ENCODE assay signal across 19 mouse cellular contexts in the genomic region with DNA sequence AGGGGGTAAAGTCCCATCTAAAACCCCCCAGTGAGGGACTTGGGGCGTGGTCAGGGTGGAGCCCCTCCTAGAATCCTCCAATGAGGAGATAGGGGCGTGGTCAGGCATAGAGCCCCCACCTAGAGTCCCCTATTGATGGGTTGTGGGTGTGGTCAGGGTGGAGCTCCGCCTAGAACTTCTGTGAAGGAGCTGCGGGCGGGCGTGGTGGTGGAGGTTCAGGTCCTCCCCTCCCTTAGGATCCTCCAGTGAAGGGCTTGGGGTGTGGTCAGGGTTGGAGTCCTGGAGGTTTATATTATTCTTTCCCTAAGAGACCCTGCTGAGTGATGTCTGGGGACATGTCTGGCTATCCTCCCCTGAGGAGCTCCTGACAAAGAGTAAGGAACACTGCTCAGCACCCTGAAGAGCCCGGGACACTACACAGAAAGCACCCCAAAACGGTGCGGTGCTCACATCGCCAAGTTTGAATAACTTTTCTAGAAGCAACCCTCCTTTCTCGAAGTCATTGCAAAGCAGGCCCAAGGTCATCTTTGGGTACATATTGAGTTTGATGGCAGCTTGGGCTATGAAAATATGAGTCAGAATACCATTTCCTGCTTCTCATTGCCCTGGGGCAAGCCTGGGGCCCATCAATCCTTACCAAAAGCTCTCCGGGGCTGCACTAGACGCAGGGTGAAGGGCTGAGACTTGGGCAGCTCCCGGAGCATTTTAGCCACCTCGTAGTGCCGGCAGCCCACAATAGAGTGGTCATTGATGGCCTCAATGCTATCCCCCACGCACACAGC. TPM values are rescaled to one million over a fixed set of nuclear protein-coding genes. Genes with fewer than 3 reads are reported as not detected.
DNase-seq lines count a peak whose midpoint lies in the region; ATAC-seq and TF ChIP-seq lines count a peak whose summit lies in the region.
"Had no signal": no experiment of that assay in that cellular context is flagged by ENCODE, and none has a peak within 500 bp of the region (broad histone marks: within the 10 kb centered on the region; RNA-seq: fewer than 3 reads in every experiment).

No protein-coding gene starts in this region.

- H3K4me3 ChIP-seq in liver, postnatal 0 days (ENCODE audit: low read depth, low read length), result no peak overlapping the region
- H3K4me3 ChIP-seq in ES-Bruce4 (ENCODE audit: low read depth, low read length), result no peak overlapping the region
- no peak overlapping the region for H3K4me3 ChIP-seq in liver, embryonic 16.5 days (ENCODE audit: low read depth, low read length)
- no peak overlapping the region for H3K4me3 ChIP-seq in kidney, embryonic 15.5 days (replicated peaks)
- H3K4me3 ChIP-seq: embryonic facial prominence, embryonic 10.5 days; forebrain, embryonic 12.5 days; limb, embryonic 15.5 days; stomach, embryonic 15.5 days had no signal

- H3K27me3 ChIP-seq in liver, postnatal 0 days (ENCODE audit: insufficient read depth, low read length), result peaks cover 35% of the 10 kb centered on the region
- H3K27me3 ChIP-seq in ES-Bruce4 (ENCODE audit: control insufficient read depth, insufficient read depth, low read length, poor library complexity, severe bottlenecking), result peaks cover 7% of the 10 kb centered on the region
- H3K27me3 ChIP-seq in liver, embryonic 16.5 days (ENCODE audit: control insufficient read depth, insufficient read depth, low read depth, low read length), result peaks cover 49% of the 10 kb centered on the region
- peaks cover 63% of the 10 kb centered on the region for H3K27me3 ChIP-seq in kidney, embryonic 15.5 days

- no peaks in the 10 kb centered on the region for H3K36me3 ChIP-seq in liver, postnatal 0 days (replicated peaks; ENCODE audit: insufficient read depth, low read length)
- H3K36me3 ChIP-seq in ES-Bruce4 (ENCODE audit: control insufficient read depth, insufficient read depth, low read length, poor library complexity, severe bottlenecking), result no peaks in the 10 kb centered on the region
- no peaks in the 10 kb centered on the region for H3K36me3 ChIP-seq in liver, embryonic 16.5 days (ENCODE audit: control insufficient read depth, insufficient read depth)
- 0 out of 2 replicates have a peak, but pooled peaks cover 4% of the 10 kb centered on the region for H3K36me3 ChIP-seq in kidney, embryonic 15.5 days
- H3K36me3 ChIP-seq: stomach, embryonic 15.5 days had no signal

- TF ChIP-seq EP300 in liver, postnatal 0 days (IDR thresholded peaks at IDR 0.05; ENCODE audit: low read depth), result no peak
- TF ChIP-seq EP300 in ES-Bruce4 (IDR thresholded peaks at IDR 0.05; ENCODE audit: insufficient read depth, low read depth, low read length), result peak; percentile 7; the same call in 1 of the 2 replicates

- no peaks in the 10 kb centered on the region for H3K9me3 ChIP-seq in liver, postnatal 0 days (ENCODE audit: low read length)
- no peaks in the 10 kb centered on the region for H3K9me3 ChIP-seq in ES-Bruce4 (replicated peaks; ENCODE audit: control insufficient read depth, insufficient read depth, low read length, poor library complexity, severe bottlenecking)
- no peaks in the 10 kb centered on the region for H3K9me3 ChIP-seq in liver, embryonic 16.5 days (replicated peaks; ENCODE audit: control insufficient read depth, low read length)
- no peaks in the 10 kb centered on the region for H3K9me3 ChIP-seq in kidney, embryonic 15.5 days (replicated peaks)
- H3K9me3 ChIP-seq: embryonic facial prominence, embryonic 10.5 days; forebrain, embryonic 12.5 days; limb, embryonic 15.5 days; stomach, embryonic 15.5 days had no signal

- H3K4me2 ChIP-seq in liver, postnatal 0 days (ENCODE audit: low read depth, low read length), result no peak overlapping the region
- no peak overlapping the region for H3K4me2 ChIP-seq in liver, embryonic 16.5 days (ENCODE audit: low read depth, low read length)
- no peak overlapping the region; the same call in 1 of the 2 replicates for H3K4me2 ChIP-seq in kidney, embryonic 15.5 days
- H3K4me2 ChIP-seq: forebrain, embryonic 12.5 days; limb, embryonic 15.5 days; stomach, embryonic 15.5 days had no signal

- DNase-seq in liver, result peak; percentile 76
- no peak for DNase-seq in liver, postnatal 0 days
- DNase-seq in ZHBTc4 (ENCODE audit: low read depth, low spot score), result peak; percentile 94
- DNase-seq in layer of hippocampus, adult 8-10 months (ENCODE audit: low spot score in 2 of 2), result no peak
- DNase-seq: adrenal gland, adult 8-10 months; layer of hippocampus, postnatal 36 days had no signal

- no peak for TF ChIP-seq CTCF in liver, postnatal 0 days (IDR thresholded peaks at IDR 0.05; ENCODE audit: low read depth)
- TF ChIP-seq CTCF in ES-Bruce4 (IDR thresholded peaks at IDR 0.05; ENCODE audit: low read depth, low read length), result no peak

- TF ChIP-seq POLR2A in ES-Bruce4 (IDR thresholded peaks at IDR 0.05; ENCODE audit: insufficient read depth, low read length), result no peak

- H3K4me1 ChIP-seq in liver, postnatal 0 days (ENCODE audit: insufficient read depth), result peaks cover 5% of the 10 kb centered on the region; the same call in 1 of the 2 replicates
- H3K4me1 ChIP-seq in ES-Bruce4 (ENCODE audit: control insufficient read depth, insufficient read depth, low read length), result peaks cover 9% of the 10 kb centered on the region
- H3K4me1 ChIP-seq in liver, embryonic 16.5 days (ENCODE audit: control insufficient read depth, low read depth, low read length), result peaks cover 20% of the 10 kb centered on the region
- H3K4me1 ChIP-seq in kidney, embryonic 15.5 days, result peaks cover 37% of the 10 kb centered on the region

- 48% methylated on average over 17 of the region's 17 CpGs for WGBS in liver, postnatal 0 days (ENCODE audit: insufficient replicate concordance)
- whole genome bisulfite sequencing in liver, embryonic 16.5 days (ENCODE audit: insufficient replicate concordance), result 41% methylated on average over 17 of the region's 17 CpGs
- WGBS in kidney, embryonic 15.5 days, result 40% methylated on average over 17 of the region's 17 CpGs

- no peak for ATAC-seq in liver, postnatal 0 days
- 0 out of 2 replicates have a peak, but pooled peaks have one; percentile 36 for ATAC-seq in liver, embryonic 16.5 days (ENCODE audit: low read depth)
- no peak for ATAC-seq in kidney, embryonic 15.5 days (replicated peaks; ENCODE audit: low FRiP score)
- ATAC-seq: hindbrain, postnatal 0 days; midbrain, embryonic 16.5 days had no signal

- no peak overlapping the region for H3K27ac ChIP-seq in liver, postnatal 0 days (ENCODE audit: low read depth)
- H3K27ac ChIP-seq in ES-Bruce4 (ENCODE audit: insufficient read depth, low read length), result peak overlapping the region; percentile 86
- H3K27ac ChIP-seq in liver, embryonic 16.5 days (ENCODE audit: low read length), result no peak overlapping the region
- H3K27ac ChIP-seq in kidney, embryonic 15.5 days, result no peak overlapping the region
- H3K27ac ChIP-seq: embryonic facial prominence, embryonic 10.5 days; forebrain, embryonic 12.5 days; hindbrain, postnatal 0 days; kidney, postnatal 0 days; limb, embryonic 15.5 days; stomach, embryonic 15.5 days had no signal

- H3K9ac ChIP-seq in liver, postnatal 0 days (replicated peaks), result no peak overlapping the region
- H3K9ac ChIP-seq in ES-Bruce4 (ENCODE audit: low read depth, poor library complexity, severe bottlenecking), result peak overlapping the region; percentile 43
- H3K9ac ChIP-seq in liver, embryonic 16.5 days (ENCODE audit: low read depth, low read length), result no peak overlapping the region
- H3K9ac ChIP-seq in kidney, embryonic 15.5 days, result no peak overlapping the region
- H3K9ac ChIP-seq: forebrain, embryonic 12.5 days; limb, embryonic 15.5 days; stomach, embryonic 15.5 days had no signal

RNA-seq across cellular contexts. Expression of a gene that starts 2.3 kb away (rescaled TPM):
- 0.02 and 0.08 TPM in 2 replicates for polyA plus RNA-seq in liver, postnatal 0 days (2015; fragmentation: Nextera tagmentation; extraction: Ambion mirVana)
- 1.0 and 1.2 TPM in 2 replicates for polyA plus RNA-seq in ES-Bruce4 (2011; ENCODE audit: insufficient read depth, insufficient read length, low read depth, missing spikeins)
- not detected in 2 replicates for polyA plus RNA-seq in liver, embryonic 16.5 days (2015; fragmentation: Nextera tagmentation; extraction: Ambion mirVana)
- total RNA-seq in layer of hippocampus, adult 8-10 months (2022), result 1 to 10 TPM; 1.3 to 2.2 (median 1.7) TPM
- polyA plus RNA-seq in kidney, embryonic 15.5 days (2015; fragmentation: Nextera tagmentation; extraction: Ambion mirVana), result 0.08 TPM in 1 of 2 replicates, not detected in the other
- total RNA-seq: common myeloid progenitor, adult 5-6 weeks; granulocyte monocyte progenitor cell, adult 5-6 weeks; neutrophil, adult 5-6 weeks had no signal
- polyA plus RNA-seq: embryonic facial prominence, embryonic 10.5 days; forebrain, embryonic 12.5 days; hindbrain, postnatal 0 days; midbrain, embryonic 16.5 days had no signal

RNA-seq across cellular contexts. Expression of a gene that starts 9.5 kb away (rescaled TPM):
- 26.4 and 27.1 TPM in 2 replicates for polyA plus RNA-seq in liver, postnatal 0 days (2015; fragmentation: Nextera tagmentation; extraction: Ambion mirVana)
- 51.8 and 57.3 TPM in 2 replicates for polyA plus RNA-seq in ES-Bruce4 (2011; ENCODE audit: insufficient read depth, insufficient read length, low read depth, missing spikeins)
- 19.8 and 22.5 TPM in 2 replicates for polyA plus RNA-seq in liver, embryonic 16.5 days (2015; fragmentation: Nextera tagmentation; extraction: Ambion mirVana)
- total RNA-seq in layer of hippocampus, adult 8-10 months (2022), result 10 to 100 TPM; 32.5 to 37.1 (median 32.9) TPM
- polyA plus RNA-seq in kidney, embryonic 15.5 days (2015; fragmentation: Nextera tagmentation; extraction: Ambion mirVana), result 87.0 and 94.6 TPM in 2 replicates

RNA-seq across cellular contexts. Expression of a gene that starts 12.2 kb away (rescaled TPM):
- polyA plus RNA-seq in liver, postnatal 0 days (2015; fragmentation: Nextera tagmentation; extraction: Ambion mirVana), result 5.2 and 5.4 TPM in 2 replicates
- polyA plus RNA-seq in ES-Bruce4 (2011; ENCODE audit: insufficient read depth, insufficient read length, low read depth, missing spikeins), result 0.57 and 1.5 TPM in 2 replicates
- 4.3 and 4.5 TPM in 2 replicates for polyA plus RNA-seq in liver, embryonic 16.5 days (2015; fragmentation: Nextera tagmentation; extraction: Ambion mirVana)
- 1 to 10 TPM; 1.1 to 1.4 (median 1.4) TPM for total RNA-seq in layer of hippocampus, adult 8-10 months (2022)
- 14.4 and 18.3 TPM in 2 replicates for polyA plus RNA-seq in kidney, embryonic 15.5 days (2015; fragmentation: Nextera tagmentation; extraction: Ambion mirVana)
- total RNA-seq: granulocyte monocyte progenitor cell, adult 5-6 weeks had no signal

RNA-seq across cellular contexts. Expression of a gene that starts 16.5 kb away (rescaled TPM):
- polyA plus RNA-seq in liver, postnatal 0 days (2015; fragmentation: Nextera tagmentation; extraction: Ambion mirVana), result 6.8 and 7.9 TPM in 2 replicates
- 13.7 and 15.3 TPM in 2 replicates for polyA plus RNA-seq in ES-Bruce4 (2011; ENCODE audit: insufficient read depth, insufficient read length, low read depth, missing spikeins)
- polyA plus RNA-seq in liver, embryonic 16.5 days (2015; fragmentation: Nextera tagmentation; extraction: Ambion mirVana), result 9.2 and 11.9 TPM in 2 replicates
- total RNA-seq in layer of hippocampus, adult 8-10 months (2022), result 10 to 100 TPM; 40.7 to 46.7 (median 43.6) TPM
- polyA plus RNA-seq in kidney, embryonic 15.5 days (2015; fragmentation: Nextera tagmentation; extraction: Ambion mirVana), result 10.3 and 11.5 TPM in 2 replicates

RNA-seq across cellular contexts. Expression of a gene that starts 19.8 kb away (rescaled TPM):
- 12.4 and 12.9 TPM in 2 replicates for polyA plus RNA-seq in liver, postnatal 0 days (2015; fragmentation: Nextera tagmentation; extraction: Ambion mirVana)
- polyA plus RNA-seq in ES-Bruce4 (2011; ENCODE audit: insufficient read depth, insufficient read length, low read depth, missing spikeins), result 17.5 and 18.2 TPM in 2 replicates
- polyA plus RNA-seq in liver, embryonic 16.5 days (2015; fragmentation: Nextera tagmentation; extraction: Ambion mirVana), result 18.4 and 18.7 TPM in 2 replicates
- 10 to 100 TPM; 28.2 to 31.3 (median 30.2) TPM for total RNA-seq in layer of hippocampus, adult 8-10 months (2022)
- 38.8 and 44.2 TPM in 2 replicates for polyA plus RNA-seq in kidney, embryonic 15.5 days (2015; fragmentation: Nextera tagmentation; extraction: Ambion mirVana)

Comparison
In these comparisons a context has a peak if more than half of its experiments do, and no peak if none do; other contexts are left out.
1. DNase-seq: peak in liver (single experiment) and ZHBTc4 (single experiment); none in liver, postnatal 0 days (single experiment) and layer of hippocampus, adult 8-10 months (0 of 2).